Mouse (Mus musculus) left cerebral cortex, postnatal 10 days (tissue): Measurements from ENCODE around the gene Olfr700. TPM values are rescaled to one million over a fixed set of nuclear protein-coding genes. Genes with fewer than 3 reads are reported as not detected.
"Not testable (repeated sequence)": the region's sequence is repeated elsewhere in the genome, so short reads cannot be mapped to it uniquely, and the experiment has no call there.

Source experiments
- DNase-seq, 2 experiments: peaks; one replicate each; pipeline ENCODE4 v3.0.0; 2021 to 2022; ENCODE audit warnings: low spot score in 2 of 2, mixed read lengths in 1 of 2; ENCODE audit errors: extremely low spot score in 1 of 2
- intact Hi-C: fragments of 180-260 bp; cut with DNase I; formaldehyde crosslinking; loops from one replicate; pipeline ENCODE4 v1.15.1; 2025
- total RNA-seq, 2 experiments: library from RNA; stranded (reverse); gene quantifications; 2 replicates each; pipeline ENCODE4 v1.2.3; 2021

The Olfr700 gene
- not detected for total RNA-seq

DNA sequence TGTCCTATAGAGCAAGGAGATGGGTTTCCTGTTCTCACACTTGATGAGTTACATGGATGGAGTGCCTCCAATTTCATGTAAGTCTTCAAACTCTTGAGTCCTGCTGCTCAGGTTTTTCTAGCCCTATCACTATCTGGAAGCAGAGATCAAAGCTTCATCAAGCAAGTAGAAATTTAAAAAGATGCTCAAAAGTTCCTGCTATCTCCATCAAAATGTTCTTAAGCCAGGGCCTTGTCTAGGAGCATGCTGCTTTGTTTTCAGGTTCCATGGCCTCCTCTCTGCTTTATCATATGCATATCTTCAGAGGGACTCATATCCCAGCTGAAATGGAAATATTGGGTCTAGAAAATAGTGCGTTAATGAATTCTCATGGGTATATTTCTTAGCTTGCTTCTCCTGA lies at the start of gene Olfr700:
Gene Olfr700, minus strand, starts transcription at position 101 of the 400 bp plus-strand sequence.
- no peak for DNase-seq
- intact Hi-C loops = no loop called here

DNA sequence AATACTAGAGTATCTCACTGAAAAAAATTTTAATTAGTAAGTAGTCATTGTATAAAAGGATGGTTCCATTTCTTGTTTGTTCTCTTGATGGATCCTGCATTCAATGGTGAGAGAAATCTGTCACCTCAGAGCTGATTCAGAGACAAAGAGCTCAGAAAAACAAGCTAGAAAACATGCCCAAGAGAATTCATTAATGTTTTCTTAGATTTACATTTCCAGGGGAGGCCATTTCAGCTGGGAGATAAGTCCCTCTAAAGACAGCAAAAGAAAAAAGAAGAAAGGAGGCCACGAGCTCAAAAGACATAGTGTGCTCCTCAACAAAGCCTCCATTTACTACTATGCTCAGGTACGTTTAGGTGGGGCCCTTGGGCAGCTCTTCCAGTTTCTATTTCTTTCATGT lies 34.4 kb upstream of the Olfr700 start, which contains the start of gene Olfr703:
Gene Olfr703, plus strand, starts transcription at position 301 of the 400 bp plus-strand sequence.
- intact Hi-C loops = no loop called here
- no peak for DNase-seq

DNA sequence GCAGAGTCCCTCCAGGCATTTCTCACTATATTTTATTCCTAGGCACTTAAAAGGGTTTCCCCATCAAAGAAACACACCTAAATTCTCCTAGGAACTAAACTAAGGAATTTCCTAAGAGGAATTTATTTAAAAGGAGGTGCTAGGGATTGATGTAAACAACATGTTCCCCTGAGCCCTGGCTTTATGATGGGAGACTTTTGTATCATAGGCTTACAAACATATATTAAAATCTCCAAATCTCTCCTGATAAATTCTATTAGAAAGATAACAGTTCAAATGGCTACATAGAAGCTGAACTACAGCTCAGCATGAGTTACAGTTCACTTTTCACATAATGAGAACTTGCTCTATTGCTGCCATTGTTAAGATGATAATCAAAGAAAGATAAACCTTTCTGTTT lies 25.2 kb upstream of the Olfr700 start, which contains the start of gene Olfr702:
Gene Olfr702, minus strand, starts transcription at position 101 of the 400 bp plus-strand sequence.
- no peak for DNase-seq
- intact Hi-C loops = no loop called here

DNA sequence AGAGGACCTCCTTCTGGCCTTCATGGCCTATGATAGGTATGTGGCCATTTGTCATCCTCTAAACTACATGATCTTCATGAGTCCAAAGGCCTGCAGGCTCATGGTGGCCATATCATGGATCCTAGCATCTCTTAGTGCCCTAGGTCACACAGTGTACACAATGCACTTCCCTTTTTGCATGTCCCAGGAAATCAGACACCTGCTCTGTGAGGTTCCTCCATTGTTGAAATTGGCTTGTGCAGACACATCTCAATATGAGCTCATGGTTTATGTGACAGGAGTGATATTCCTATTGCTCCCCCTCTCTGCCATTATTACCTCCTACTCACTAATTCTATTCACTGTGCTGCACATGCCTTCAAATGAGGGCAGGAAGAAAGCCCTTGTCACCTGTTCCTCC lies 9.8 kb upstream of the Olfr700 start:
- DNase-seq = no peak
- intact Hi-C loops = no loop called here

DNA sequence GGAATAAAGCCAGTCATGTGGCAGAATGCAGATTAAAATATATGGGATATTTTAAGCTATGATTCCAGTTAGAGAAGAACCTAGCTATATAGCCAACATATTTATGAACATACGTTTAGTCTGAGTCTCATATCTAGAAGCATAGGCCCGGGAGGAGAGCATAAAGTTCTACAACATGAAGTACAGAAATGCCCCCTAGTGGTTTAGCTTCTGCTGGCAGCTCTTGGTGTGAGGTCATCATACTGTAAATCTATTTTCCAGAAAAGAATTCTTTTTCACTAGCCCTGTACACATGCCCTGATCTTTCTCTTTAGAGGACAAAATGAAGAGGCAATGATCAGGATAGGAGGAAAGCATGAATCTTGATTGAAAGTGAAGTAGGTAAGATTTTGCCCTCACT lies 7.1 kb upstream of the Olfr700 start:
- DNase-seq = no peak
- intact Hi-C loops = no loop called here

DNA sequence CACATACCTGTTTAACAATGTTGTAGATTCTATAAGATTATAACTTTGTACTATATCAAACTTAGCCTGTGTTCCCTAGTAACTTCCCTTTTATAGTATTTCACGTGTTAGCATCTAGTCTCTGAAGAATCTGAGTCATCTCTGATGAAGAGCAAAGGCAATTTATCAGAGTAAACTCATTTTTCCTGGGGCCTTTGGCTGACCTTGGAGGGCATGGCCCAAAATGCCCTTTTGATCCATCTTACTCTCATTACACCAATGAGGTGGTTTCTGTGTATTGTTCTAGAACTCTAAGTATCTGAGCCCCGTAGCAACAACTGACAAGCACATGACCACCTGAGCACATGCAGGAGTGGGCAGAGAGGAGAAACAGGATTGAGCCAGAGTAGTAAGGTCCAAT lies 5.2 kb upstream of the Olfr700 start, which contains the start of gene Olfr701:
Gene Olfr701, plus strand, starts transcription at position 301 of the 400 bp plus-strand sequence.
- no peak for DNase-seq
- intact Hi-C loops = no loop called here

DNA sequence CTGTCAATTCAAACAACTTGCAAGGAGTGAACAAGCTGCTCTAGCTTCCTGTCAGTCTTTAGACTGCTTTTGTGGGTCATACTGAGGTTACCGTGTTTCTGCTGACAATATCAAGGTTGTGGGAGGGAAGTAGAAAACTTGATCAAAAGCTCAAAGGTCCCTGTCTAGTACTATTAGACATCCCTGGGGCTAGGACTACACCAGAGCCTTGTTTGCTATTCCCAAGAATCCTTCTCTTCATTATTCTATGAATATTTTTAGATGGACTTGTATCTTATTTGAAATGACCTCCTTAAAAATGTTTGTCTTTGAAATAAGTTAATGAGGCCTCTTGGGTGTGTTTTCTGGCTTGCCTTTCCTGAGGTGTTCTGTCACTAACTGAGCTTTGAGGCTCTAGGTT lies 15.5 kb downstream of the Olfr700 start, which contains the start of gene Olfr699:
Gene Olfr699, minus strand, starts transcription at position 101 of the 400 bp plus-strand sequence.
- no peak for DNase-seq
- intact Hi-C loops = no loop called here

DNA sequence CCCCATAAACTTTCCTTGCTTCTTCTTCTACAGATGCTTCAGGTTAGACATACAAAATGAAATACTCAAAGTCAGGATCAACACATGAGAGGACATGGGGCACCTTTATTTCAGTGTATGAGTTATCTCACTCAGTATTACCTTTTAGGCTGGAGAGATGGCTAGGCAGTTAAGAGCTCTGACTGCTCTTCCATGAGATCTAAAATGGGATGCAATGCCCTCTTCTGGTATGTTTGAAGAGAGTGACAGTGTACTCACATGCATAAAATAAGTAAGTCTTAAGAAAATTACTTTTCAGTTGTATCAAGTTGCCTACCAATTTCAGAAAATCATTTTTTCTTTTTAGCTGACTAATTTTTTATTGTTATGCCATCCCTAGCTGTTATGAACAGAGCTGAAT lies 20.3 kb downstream of the Olfr700 start:
- intact Hi-C loops = no loop called here
- DNase-seq = no peak

GRCm38 (mm10) chr7:106761008-106761407 lies 47.6 kb downstream of the Olfr700 start:
- intact Hi-C loops, DNase-seq: not testable (repeated sequence)

- no peak for DNase-seq
- intact Hi-C loops = no loop called here
Observed at GRCm38 (mm10) chr7:106758800-106759199, 49.8 kb downstream of the Olfr700 start.

Other genes starting within 250 kb of the Olfr700 start
- gene Olfr693, start 128.2 kb downstream of the Olfr700 start, total RNA-seq = not detected
- gene Olfr694, start 117.0 kb downstream of the Olfr700 start, total RNA-seq = not detected
- gene Olfr695, start 92.4 kb downstream of the Olfr700 start, total RNA-seq = not detected
- gene Olfr697, start 66.4 kb downstream of the Olfr700 start, total RNA-seq = not detected
- gene Olfr698, start 53.4 kb downstream of the Olfr700 start, total RNA-seq = not detected
- not detected for gene Olfr699, start 15.6 kb downstream of the Olfr700 start, total RNA-seq
- gene Olfr701, start 5.3 kb upstream of the Olfr700 start, total RNA-seq = not detected
- not detected for gene Olfr702, start 25.1 kb upstream of the Olfr700 start, total RNA-seq
- not detected for gene Olfr703, start 34.5 kb upstream of the Olfr700 start, total RNA-seq
- gene Olfr704, start 54.4 kb upstream of the Olfr700 start, total RNA-seq = not detected
- gene Olfr705, start 68.1 kb upstream of the Olfr700 start, total RNA-seq = not detected
- gene Olfr706, start 79.3 kb upstream of the Olfr700 start, total RNA-seq = not detected
- gene Olfr707, start 92.4 kb upstream of the Olfr700 start, total RNA-seq = not detected
- gene Olfr1532-ps1, start 99.2 kb upstream of the Olfr700 start, total RNA-seq = not detected
- not detected for gene Olfr709-ps1, start 123.4 kb upstream of the Olfr700 start, total RNA-seq
- gene Olfr710, start 139.5 kb upstream of the Olfr700 start, total RNA-seq = not detected
- not detected for gene Olfr6, start 155.1 kb upstream of the Olfr700 start, total RNA-seq
- not detected for gene Olfr711, start 166.6 kb upstream of the Olfr700 start, total RNA-seq
- not detected for gene Olfr2, start 197.2 kb upstream of the Olfr700 start, total RNA-seq
- not detected for gene Olfr713, start 222.3 kb upstream of the Olfr700 start, total RNA-seq